Mouse (Mus musculus) layer of hippocampus, adult 18-20 months (tissue): ENCODE measurements at regions not wholly inside any gene's neighbourhood (a gene's known extent, or its start where the extent isn't known, plus 50 kb on each side); places are given as distances from the start of the nearest gene placed in this dataset.

Experiments
- DNase-seq, 2 experiments: peaks; one replicate each; pipeline ENCODE4 v3.0.0; 2022; ENCODE audit warnings: low spot score in 2 of 2

DNA sequence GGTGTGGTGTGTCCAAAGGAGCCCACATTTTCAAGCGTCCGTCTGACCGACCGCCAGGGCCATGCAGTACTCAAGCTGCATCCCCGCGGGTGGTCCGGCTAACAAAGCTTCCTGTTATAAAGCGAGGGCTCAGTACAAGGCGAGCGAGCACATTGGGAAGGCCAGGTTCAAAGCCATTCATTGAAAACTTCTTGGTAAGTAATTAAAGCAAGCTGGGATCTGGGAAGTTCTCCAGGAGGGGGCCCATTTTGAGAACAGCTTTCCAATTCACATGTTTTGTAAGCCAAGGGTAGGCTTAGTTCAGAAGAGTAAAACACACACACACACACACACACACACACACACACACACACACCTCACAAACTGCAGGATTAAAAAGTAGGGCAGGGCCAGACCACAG, 57.3 kb upstream of the Prep start:
- peak in 1 of 2 experiments; percentile 36 for DNase-seq

DNA sequence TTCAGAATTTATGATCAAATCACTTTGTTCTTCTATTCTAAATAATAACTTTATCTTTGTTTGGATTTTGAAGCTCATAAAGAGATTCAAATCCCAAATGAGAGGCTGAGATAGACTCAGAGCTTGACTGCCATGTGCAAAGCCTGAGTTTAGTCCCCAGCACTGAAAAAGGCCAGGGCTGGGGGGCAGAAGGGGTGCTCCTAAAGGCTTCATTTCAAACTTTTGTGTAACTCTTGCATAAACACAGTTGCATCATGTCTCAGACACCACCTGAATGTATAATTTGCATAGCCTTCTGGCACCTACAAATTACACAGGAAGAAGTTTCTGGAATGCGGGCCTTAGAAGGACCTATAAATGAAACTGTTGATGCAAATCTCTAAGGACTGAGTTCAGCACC, 57.8 kb upstream of the Prep start:
- no peak for DNase-seq

DNA sequence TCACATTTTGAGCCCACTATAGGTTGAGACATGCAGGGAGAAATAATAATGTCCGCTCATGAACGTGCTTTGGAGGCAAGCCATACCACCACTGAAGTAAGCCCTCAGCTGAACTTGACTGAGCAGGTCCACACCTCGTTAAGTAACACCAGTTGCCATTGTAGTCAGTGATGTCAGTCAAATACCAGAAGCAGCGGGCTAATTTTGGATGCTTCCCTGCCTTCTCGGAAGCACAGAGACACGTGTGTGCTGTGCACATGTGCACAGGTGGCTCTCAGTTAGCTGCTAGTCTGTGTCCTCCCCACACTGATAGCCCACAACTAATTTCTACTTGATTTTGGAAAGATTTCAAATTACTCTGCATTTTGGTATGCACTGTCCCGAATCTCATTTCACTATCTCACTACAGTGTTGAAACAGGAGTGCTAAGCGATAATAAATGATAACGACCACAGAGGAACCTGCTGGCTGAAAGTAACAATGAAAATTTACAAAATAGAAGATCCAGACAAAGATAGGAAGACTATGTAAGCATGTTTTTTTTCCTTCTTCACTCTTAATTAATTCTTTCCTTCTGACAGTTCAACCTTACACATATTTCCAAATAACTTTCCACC, 62.9 kb upstream of the Prep start:
- no peak for DNase-seq

DNA sequence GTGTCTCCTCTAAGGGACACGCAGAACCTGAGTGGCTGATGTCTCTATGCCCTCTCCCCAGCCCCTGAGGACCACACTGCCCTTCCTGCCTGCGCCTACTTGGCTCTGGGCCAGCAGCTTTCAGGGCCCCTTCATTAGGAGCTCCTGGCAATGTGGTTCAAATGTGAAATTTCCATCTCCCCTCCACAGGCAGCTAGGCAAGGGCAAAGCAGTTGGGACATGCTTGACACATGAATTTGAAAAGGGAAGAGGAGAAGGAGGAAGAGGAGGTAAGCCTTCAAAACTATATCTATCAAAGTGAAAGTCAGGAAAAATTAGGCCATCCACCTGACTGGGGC, 63.7 kb upstream of the Prep start:
- DNase-seq, result no peak

DNA sequence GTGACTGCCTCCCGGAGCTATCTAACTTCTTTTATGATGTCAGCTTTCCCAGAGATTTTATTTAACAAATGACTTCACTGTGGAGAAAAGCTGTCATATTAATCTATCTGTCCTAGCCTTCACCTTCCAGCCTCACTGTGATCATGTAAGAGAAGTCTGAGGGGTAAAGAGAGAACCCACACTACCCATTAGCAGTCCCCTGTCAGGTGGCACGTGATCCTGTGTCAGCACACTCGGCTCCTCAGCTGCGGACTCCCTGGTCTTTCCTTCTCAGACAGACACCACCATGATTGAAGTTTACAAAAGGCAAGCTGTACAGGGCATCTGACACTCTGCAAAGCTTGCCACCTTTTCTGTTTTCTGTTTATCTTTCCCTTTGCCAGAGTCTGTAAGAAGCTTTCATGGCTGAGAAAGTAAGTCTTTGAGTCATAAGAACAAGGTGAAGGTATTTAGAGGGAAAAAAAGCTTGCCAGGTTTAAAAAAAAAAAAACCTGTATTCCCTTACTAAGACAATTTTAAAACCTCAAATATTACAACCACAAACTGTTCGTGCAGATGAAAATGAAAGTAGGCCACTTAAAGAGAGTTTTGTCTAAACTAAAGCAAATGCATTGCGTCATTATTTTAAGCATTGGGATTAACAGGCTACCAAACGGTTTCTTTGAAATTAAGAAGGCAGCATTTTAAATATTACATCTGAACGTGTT, 64.2 kb upstream of the Prep start:
- DNase-seq, result no peak

DNA sequence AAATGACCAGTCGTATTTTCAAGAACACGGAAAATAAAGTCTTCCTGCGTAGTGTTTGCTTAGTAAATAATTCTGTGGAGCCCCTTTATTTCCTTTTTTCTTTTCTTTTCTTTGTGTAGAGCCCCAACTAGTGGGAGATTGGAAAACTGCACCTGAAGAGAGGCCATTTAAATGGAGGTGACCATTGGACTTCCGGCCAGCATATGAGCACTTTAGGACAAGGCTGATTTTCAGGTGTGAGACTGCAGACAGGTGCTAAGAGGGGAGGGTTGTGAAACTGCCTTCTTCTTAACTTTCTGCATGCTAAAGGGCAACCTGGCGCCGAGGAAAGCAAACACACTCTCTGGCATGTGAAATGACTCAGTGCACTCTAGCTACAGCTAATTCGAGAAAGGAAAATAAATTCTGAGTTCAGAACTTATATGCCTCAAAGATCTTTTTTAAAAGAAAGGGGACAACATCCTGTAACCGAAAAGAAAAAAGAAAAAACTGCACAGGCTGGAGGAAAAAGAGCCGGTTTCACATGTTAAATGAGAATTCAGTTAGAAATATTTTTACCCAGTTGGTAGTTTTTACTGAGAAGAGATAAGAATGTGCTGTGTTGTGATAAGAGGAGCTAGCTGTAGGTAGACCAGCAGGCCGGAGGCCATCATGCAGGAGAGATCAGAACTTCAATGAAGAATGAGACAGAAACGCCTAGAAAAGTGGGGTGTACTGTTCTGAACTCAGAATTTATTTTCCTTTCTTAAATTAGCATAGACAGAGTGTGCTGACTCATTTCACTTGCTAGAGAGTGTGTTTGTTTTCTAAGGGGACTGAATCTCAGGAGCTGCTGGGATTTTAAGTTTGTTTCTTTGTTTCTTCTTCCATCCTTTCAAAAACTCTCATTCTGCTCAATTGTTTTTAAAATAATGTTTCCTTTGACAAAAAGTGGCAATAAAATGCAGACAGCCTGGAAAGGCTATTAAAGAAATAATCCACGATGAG, 65.8 kb upstream of the Prep start:
- peak in 1 of 2 experiments; percentile 71 for DNase-seq

DNA sequence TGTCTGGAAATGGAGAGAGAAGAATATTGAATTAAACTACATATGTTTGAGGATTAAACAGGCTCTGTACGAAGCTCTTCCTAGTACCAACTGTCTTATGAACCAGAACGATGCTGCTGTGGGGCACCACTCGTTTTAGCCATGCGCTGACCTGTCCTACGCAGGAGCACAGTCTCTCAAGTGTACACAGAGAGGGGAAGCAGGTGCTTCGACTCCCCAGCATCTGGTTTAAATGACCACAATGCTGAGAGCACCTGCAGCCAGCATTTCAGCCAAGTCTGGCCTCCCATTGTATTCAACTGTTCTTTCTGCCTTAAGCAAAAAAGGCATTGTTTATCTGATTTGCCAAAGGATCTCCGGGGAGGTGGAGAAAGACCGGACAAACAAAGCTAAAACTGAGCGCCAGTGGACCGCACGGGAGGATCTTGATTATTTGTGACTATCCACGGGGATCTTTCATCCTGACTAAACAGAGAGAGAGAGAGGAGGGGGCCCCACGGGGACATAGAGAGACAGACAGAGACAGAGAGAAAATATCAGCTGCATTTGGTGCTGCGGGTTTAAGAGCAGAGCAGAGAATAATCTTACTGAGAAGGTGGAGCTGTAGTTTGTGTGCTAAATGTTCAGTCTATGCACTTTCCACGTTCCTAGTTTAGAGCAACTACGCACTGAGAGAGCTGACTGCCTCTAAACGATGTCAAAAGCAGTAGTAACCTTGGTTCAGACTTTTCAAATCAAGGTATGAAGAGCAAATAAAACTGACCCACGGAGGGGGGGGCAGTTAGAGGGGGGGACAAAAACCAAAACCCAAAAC, 66.8 kb upstream of the Prep start:
- DNase-seq, result no peak

DNA sequence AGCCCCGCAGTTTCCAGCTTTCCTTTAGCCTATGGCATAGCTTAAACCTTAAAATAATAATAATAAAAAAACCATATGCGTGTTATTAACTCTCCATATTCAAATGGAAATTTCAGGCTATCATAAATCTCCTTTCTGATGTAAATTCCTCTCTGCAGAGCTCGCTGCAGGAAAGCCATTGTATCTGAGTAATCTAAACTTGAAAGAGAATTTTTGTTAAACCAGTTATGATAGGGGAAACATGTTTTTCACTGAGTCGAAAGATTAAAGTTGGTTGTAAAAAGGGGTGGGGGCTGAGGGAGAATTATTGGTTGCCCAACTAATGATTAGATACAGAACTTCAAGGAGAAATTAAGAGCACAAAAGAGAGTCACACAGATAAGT, 69.1 kb upstream of the Prep start:
- no peak for DNase-seq

DNA sequence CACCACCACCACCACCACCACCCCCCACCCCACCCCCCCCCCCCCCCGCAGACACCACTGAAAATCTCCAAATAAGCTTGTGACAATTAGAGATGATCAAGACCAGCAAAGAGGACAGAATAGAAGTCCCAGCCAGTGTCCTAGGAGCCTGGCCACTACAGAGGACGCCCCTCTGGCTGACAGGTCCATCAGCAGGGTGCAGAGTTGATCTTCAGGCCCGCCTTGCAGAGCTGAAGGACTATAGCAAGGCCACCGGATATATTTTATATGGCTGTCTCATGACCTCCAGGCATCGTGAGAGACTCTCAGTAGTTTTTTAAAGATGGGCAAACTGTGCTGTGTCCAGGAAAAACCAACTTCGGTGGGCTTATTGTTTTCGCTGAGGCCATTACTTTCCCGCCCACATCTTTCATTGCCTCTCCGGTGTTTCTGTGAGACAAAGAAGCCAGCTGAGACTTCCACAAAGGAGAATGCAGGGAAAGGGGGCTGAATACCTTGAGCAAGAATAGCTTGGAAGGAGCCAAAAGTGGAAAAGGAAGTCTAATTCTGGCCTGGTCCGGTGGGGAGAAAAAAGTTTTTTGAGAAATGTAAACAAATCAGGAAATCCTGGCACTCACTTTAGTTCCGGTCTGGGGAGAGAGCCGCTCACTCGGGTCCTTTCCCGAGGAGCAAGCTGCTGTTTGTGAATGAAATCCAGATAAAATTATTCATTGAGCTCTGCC, 69.7 kb upstream of the Prep start:
- DNase-seq, result no peak

DNA sequence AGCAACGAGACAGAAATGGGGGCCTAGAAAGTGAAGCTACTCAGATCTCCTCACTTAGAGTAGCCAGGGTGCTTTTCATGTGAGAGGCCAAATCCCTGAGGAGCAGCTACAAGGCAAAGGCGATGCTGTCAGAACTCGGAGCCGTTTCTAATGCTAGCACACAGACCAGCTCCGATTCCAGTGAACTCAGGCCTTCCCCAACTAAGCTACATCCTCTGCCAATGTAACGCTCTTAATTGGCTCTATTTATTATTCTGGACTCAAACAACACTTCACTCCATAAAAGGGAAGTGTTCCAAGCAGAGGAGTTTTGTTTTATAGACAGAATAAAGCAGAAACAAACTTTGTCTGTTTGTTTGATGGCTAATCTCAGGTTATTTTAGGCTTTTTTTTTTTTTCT, 71.2 kb upstream of the Prep start:
- DNase-seq, result no peak

DNA sequence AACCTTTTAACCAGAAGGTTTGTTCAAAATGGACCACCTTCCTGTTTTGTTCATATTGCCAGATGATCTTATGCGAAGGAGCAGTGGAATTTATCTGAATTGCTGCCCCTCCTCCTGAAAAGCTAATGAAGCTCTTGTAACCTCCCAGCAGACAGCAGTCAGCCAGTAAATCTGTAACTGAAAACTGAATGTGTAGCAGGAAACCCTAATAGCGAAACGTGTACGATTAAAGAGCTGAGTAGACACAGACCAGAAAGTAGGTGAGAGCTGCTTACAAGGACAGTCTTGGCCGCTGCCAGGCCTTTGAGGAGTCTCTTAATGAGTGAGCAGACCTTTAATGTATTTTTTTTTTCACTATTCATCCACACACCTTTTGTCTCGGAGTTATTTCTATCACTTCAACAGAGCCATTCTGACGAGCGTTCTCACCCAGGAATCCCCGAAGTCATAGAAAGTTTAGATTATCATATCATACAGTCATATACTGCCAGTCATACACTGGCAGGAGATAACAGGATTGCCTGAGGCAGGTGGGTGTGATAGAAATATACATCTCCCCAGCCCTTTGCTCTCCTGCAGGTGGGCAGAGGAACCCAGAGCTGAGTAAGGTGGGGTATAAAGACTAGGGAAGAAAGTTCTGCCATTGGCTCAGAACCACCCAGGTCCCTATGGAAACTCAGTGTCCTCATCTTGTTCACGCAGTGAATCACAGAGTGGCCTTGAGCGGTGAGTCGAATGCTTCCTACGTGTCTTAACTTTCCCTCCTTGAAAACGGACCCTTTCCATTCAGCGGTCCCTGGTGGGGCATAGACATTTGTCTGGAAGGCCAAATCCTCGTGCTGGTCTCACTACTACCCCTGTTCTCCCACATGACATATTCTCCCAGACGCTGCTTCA, 72.4 kb upstream of the Prep start:
- DNase-seq, result no peak

DNA sequence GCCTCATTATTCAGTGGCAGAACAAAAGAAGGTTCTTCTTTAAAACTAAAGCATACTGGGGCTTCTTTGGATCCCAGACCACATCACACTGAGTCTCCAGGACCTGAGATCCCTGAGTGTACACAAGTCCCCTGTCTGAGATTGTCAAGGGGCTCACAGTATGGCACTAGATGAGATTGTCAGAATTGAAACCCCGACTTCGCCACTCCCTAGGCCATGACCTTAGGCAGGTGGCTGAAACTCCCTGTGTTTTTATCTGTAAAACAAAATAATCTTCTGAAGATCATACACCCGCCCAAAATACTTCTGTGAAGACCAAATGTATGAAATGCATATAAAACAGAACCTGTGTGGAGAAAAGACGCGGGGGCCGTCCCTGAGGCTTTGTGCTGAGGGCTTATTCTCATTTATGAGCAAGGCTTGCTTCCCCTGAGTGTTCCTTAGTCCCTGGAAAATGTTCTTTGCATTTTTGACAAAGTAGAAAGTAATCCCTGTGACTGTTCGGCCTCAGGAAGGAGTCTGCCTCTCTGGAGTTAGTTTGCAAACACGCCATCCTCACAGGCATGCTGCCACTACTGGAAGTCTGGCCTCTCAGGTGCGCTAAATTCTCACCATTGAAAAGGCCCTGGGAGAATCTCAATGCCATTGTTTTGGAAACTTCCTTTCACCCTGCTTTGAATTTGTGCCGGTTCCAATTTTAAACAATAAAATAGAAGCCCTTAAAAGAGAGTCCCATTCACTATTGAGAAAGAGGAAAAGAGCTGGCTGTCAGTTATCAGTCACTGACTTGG, 73.3 kb upstream of the Prep start:
- DNase-seq, result no peak

DNA sequence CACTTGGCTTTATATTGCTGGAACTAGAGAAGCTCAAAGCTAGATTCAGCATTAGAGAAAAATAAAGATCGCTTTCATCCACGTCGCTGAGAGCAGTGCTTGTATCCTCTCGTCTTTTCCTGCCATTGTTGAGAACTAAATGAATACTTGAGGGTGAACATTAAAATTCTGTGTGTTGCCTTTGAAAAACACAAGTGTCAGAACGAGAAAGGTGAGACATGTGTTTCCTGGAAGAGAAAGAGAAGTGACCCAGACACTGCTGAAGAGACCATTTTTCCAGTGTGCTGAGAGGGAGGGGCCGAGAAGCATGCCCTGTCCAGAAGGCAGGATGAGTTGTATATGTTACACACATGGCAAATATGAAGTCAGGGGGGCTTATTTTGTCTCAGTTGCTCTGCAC, 77.5 kb upstream of the Prep start:
- no peak for DNase-seq

DNA sequence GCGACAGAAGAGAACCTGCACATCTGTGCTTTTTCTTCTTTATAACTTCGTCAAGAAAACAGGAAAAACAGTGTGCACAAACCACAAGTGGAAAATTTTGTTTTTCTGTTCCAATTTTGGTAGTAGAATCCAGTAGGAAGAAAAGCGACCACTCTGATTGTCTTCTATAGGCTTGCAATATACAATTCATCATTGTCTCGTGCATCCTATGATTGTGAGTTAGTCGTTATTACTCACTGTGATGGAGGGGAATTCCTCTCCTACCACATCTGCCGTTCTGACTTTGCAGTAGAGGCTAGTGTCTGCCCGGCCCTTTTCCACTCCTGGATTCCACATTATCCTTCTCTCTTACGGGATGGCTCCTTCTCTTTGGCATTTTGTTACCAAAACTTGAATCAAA, 78.2 kb upstream of the Prep start:
- DNase-seq, result no peak

DNA sequence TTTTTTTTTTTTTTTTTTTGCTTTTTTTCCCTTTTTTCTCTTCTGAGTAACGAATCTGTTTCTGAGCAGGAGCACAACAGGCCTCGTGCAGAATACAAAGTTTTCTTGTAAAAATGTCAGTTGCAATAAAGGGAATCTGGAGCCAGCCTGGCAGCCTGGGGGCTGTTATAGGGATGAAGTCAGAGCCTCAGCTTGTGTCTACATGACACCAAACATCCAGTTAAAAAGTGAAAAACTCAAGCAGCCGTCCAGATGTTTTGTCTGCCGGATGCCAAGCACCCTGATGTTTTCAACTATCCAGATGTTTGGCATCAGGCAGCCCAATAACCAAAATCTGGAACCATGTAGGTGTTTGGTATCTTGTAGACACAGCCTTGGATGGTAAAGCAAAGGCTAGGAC, 79.4 kb upstream of the Prep start:
- no peak for DNase-seq

DNA sequence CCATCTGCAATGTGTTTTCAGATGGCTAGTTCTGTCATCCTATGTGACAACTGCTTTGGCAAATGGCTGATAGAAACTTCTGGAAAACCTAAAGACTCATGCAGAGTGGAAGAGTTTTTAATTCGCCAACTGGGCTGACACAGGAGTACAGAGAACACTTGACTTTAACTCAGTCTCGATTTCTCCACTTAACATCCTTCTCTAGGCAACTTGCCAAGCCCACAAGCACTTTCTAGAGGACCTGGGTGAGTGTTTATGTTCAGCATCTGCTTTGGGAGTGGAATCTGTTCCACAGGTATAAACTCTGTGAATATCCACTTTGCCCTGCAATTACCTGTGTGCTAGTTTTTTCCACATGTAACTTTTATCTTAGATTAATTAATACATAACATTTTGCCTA, 85.1 kb upstream of the Prep start:
- DNase-seq, result no peak

DNA sequence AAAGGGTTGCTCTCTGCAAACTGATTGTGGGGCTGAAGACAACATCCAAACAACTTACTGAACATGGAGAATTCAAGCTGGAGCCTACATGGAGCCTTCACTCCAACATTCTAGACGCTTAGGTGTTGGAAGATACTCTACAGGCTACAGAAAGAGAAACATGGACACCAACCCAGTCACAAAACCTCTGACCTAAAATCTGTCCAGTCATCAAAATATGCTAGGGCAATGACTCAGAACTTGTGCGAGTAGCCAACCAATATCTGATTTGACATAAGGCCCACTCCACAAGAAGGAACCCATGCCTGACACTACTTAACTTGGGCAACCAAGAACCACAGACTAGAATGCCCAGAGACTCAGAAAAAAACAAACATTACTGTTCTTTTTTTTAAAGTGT, 90.2 kb upstream of the Prep start:
- DNase-seq, result no peak

DNA sequence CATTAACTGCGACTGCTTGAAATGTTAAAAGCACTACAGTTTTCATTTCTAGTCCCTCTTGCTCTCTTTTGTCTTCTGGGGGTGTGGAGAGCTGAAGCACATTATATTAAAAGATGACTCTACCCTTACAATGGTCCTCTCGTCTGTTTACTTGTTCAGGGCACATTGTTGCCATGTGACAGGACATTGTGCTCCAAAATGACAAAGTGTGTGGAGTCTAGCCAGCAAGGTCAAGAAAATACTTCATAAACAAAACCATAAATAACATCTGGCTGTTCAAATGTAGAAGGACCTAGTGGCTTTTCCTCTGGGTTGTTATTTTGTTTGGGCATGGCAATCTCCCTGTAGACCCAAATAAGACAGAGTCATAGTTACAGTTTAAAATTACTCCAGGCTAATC, 95.1 kb upstream of the Prep start:
- no peak for DNase-seq

DNA sequence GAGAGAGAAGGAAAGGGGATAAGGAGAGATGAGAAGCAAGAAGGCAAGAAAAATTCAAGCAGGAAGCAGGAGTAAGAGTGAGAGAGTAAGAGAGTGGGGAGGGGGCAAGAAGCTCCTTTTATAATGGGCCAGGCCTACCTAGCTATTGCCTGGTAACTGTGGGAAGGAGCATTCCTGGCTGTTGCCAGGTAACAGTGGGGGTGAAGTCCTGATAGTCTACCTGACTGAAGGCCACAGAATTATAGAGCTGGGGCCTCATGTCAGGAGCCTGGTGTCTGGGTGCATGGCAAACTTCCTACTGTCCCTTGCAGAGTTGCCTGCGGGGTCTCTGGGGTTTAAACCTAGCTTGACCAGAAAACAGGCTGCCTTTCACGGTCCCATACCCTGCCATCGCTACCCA, 107.0 kb upstream of the Prep start:
- DNase-seq, result no peak
